Mouse (Mus musculus) liver, adult 2 months (tissue): ENCODE data around the gene Cyfip1.

Experiments
- CTCF ChIP-seq: fragments of 200-500 bp; IDR thresholded peaks from 2 replicates; pipeline ENCODE4 v1.5.1; 2011; ENCODE audit warnings: low read depth, low read length, control low read depth
- POLR2A ChIP-seq: fragments of 200-500 bp; IDR thresholded peaks from 2 replicates; pipeline ENCODE4 v1.6.1; 2011; ENCODE audit warnings: low read length, control low read depth; ENCODE audit not compliant: insufficient read depth; ENCODE audit errors: extremely low read depth

DNA sequence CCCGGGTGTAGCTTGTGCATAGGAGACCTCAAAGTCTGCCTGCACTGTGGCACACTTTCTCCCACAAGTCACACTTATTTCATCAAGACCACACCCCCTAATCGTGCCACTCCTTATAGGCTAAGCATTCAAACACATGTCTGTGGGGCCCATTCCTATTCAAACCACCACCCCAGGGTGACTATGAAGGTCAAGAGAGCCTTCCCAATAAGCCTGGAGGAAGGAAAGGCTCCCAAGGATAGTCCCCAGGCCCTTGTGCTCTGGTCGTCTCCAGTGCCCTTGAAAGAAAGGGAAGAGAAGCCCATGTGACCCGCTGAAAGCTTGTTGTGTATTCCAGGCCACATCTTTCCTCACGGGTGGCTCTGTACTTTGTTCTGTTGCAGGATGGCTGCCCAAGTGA, 29.9 kb downstream of the Cyfip1 start:
- TF ChIP-seq CTCF (no peak), POLR2A (no peak)
